24 mouse cellular contexts compared by ENCODE assay signal in genomic region chr10:69530326-69530725, GRCm38 (mm10).
"Had no signal": no experiment of that assay in that cellular context is flagged by ENCODE, and none has a peak within 500 bp of the region (broad histone marks: within the 10 kb centered on the region; RNA-seq: fewer than 3 reads in every experiment).

No protein-coding gene starts in this region.

- H3K9ac ChIP-seq: heart, embryonic 12.5 days; heart, embryonic 15.5 days; hindbrain, embryonic 12.5 days; hindbrain, embryonic 14.5 days; intestine, embryonic 15.5 days; limb, embryonic 12.5 days; liver, embryonic 13.5 days had no signal

- H3K27ac ChIP-seq: heart, embryonic 10.5 days; hindbrain, embryonic 10.5 days; hindbrain, embryonic 12.5 days; hindbrain, embryonic 14.5 days; intestine, embryonic 15.5 days; layer of hippocampus, adult 2 months; left cerebral cortex, adult 2 months; limb, embryonic 10.5 days; limb, embryonic 12.5 days; liver, embryonic 13.5 days had no signal

- H3K4me1 ChIP-seq: intestine, embryonic 15.5 days; liver, embryonic 13.5 days had no signal

- H3K36me3 ChIP-seq: heart, embryonic 10.5 days; heart, embryonic 12.5 days; heart, embryonic 15.5 days; hindbrain, embryonic 10.5 days; hindbrain, embryonic 12.5 days; intestine, embryonic 15.5 days; limb, embryonic 10.5 days; limb, embryonic 12.5 days; liver, embryonic 13.5 days had no signal

- ATAC-seq: hindbrain, embryonic 16.5 days; inflammation-experienced regulatory T-cells, adult 6 months; intestine, embryonic 15.5 days; intestine, postnatal 0 days had no signal

- DNase-seq: gastrocnemius, postnatal 14 days; heart, postnatal 4 days; kidney, adult 18-20 months; kidney, adult 8-10 months; kidney, postnatal 10 days; kidney, postnatal 25 days; kidney, postnatal 4 days; liver; liver, embryonic 13.5 days had no signal

- H3K4me2 ChIP-seq: heart, embryonic 12.5 days; heart, embryonic 15.5 days; hindbrain, embryonic 12.5 days; hindbrain, embryonic 14.5 days; intestine, embryonic 15.5 days; limb, embryonic 12.5 days; liver, embryonic 11.5 days; liver, embryonic 13.5 days had no signal

- H3K9me3 ChIP-seq: heart, embryonic 10.5 days; heart, embryonic 15.5 days; hindbrain, embryonic 10.5 days; hindbrain, embryonic 12.5 days; intestine, embryonic 15.5 days; limb, embryonic 10.5 days; limb, embryonic 12.5 days; liver, embryonic 13.5 days had no signal

- H3K27me3 ChIP-seq: heart, embryonic 12.5 days; heart, embryonic 15.5 days; hindbrain, embryonic 12.5 days; intestine, embryonic 15.5 days; limb, embryonic 12.5 days; liver, embryonic 13.5 days had no signal

- H3K4me3 ChIP-seq: heart, embryonic 10.5 days; heart, embryonic 12.5 days; heart, embryonic 15.5 days; hindbrain, embryonic 10.5 days; hindbrain, embryonic 12.5 days; intestine, embryonic 15.5 days; layer of hippocampus, adult 2 months; left cerebral cortex, adult 2 months; limb, embryonic 10.5 days; limb, embryonic 12.5 days; liver, embryonic 13.5 days had no signal
